Mouse (Mus musculus): ENCODE results near the gene Upf2.

The Upf2 gene

DNA sequence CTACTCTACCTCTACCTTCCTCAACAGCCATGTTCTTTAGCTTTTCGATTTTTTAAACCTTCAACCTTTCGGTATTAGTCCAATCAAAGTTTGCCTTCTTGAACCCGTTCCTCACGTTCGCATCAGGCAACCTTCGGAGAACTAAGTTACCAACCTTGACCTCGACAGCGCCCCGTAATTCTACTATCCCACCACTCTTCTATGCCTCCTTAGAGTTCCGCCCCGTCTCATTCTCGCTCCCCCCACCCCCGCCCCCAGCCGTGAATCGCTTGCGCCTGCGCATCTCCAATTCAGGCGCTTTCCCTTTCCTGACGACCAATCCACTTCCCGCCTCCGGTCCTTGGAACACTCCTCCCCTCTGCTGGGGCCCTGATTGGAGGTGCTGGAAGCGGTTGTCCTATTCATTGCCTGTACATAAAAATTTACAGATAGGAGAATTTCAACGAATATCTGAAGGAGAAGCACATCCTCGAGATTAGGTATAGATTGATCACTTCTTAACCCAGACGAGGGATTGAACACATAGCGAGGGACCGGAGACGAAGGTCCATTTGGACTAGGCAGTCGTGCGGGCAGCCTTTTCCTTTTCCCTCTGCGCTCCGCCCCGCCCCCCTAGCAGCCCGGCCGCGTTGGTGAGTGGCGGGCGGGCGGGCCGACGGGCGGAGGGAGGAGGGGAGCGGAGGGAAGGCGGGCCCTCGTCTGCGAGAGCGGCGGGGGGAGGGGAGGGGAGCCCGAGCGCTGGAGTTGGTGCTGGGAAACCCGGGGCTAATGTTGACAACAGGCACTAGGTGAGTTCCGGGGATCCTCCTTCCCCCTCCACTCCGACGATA, at the start of gene Upf2:
TSS of gene Upf2 (plus strand) at position 704 of the 830 bp plus-strand sequence.
- DNase-seq (ENCODE audit: low spot score): peak; percentile 96

DNA sequence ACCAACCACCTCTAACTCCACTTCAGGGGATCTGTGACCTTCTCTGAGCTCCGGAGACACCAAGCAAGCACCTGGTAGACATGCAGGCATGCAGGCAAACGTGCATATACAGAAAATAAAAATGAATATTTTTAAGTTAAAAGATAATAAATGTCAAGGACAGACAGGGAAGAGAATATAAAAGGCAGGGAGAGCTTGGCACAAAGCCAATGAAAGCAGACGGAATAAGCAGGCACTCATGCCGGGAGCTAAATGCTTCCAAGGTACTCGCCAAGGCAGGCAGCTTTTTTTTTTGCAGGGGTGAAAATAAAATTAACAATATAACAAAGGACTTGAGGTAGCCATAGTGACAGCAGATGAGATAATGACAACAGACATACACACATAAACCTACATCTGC, 45.2 kb upstream of the Upf2 start:
- DNase-seq (ENCODE audit: low spot score): no peak

DNA sequence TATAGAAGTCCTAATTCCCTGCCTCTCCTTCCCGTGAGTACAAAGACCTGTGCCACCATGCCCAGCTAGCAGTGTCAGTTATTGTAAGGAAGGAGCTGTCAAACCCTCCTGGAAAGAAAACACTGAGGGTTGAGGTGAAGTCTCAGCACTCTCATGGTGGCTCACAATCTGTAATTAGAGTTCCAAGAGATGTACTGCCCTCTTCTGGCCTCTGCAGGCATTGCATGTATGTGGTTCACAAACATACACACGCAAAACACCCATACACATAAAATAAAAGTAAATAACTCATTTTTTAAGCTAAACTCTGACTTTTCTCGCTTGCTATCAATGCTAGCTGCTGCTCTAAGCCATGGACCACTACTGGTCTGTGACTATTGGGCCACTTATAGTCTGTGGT, 44.6 kb upstream of the Upf2 start:
- peak; percentile 11 for DNase-seq (ENCODE audit: low spot score)

DNA sequence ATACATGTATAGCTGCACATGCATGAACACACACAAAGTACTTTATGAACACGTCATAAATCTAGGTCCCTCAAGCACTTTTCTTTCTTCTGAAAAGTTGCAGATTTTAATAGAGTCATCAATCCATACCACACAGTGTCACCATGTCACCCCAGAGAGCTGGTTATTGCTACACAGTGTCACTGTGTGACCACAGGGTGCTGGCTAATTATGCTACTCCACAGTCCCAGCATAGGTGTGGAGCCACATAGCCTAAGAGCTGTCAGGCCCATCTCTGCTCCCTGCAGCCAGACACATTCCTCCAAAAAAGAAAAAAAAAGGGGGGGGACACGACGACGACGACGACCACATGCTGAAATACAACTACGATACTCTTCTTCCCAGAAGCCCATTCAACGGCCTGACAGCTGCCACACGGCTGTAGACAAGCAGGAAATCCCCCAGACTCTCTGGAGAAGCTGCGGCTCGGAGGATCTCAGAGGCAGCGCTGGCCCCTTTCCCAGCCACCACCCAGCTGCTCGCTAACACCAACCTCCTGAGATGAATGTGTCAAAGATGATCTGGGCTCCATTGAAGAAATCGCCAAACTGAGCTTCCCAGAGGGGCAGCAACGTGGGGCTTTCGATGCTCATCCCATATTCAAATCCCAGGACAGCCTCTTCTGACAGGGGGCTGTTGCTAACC, 39.8 kb upstream of the Upf2 start:
- DNase-seq (ENCODE audit: low spot score): no peak

DNA sequence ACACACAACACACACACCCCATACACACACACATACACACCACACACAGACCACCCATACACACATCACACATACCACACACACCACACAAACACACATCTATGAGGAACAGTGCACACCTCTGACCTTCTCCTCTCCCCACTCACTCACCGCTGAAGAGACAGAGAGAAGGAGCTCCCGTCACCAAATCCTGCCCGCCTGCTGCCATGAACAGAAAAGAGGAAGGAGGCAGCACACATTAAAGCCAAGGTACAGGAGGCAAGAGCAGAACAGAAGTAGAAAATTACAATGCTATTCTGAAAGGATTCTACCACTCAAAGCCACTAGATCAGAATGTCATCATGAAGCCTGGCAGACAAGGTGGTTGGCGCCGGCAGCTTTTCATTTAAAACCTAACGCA, 28.4 kb upstream of the Upf2 start:
- DNase-seq (ENCODE audit: low spot score): no peak

DNA sequence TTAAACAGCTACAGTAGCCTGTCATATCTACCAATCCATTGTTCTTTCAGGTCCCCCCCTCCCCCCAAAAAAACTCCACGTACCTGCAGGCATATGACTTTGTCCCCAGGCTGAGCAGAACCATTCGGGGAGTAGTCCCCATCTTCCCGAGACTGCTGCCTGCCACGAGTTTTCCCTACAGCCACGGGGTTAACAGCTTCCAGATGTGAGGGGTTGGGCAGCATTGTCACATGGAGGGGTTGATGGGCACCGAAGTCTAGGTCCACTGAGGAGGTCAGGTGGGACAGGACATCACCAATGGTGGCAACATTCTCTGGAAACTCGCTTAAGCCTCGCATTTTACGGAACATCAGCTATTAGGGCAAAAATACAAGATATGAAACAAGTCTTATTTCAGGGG, 27.5 kb upstream of the Upf2 start:
- no peak for DNase-seq (ENCODE audit: low spot score)

DNA sequence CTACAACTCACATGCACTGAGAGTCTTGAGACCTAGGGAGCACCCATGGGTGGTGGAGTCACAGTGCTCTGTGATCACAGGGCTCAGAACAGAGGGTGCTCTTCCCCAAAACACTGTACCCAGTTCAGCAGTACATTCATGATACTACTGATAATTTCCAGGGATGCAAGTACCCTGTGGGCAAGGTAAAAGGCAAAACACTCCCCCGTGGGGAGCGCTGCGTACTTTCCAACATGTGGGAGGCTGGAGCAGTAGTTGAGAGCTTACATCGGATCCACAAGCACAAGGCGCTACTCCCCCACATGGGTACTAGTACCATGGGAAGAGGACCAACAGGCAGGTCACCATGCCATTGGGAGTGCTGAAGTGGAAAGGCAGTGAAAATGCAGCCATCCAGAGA, 23.8 kb upstream of the Upf2 start:
- no peak for DNase-seq (ENCODE audit: low spot score)

DNA sequence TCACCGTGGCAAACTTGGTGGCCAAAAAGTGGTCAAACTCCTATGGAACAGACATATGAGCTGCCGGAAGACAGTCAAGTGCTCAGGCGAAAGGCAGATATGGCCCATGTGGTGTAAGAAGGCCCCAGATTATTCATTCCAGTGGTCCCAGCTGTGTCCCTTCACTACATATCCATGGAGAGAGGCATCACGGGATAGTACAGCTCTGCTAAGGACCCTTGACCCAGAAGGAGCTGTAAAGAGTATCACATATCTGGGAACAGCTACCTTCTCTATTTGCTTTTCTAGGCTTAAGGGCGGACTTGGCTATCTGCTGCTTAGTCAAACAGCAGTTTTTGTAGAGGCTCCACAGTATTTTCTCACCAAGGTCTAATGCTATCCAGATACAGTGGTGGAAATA, 21.5 kb upstream of the Upf2 start:
- peak; percentile 64 for DNase-seq (ENCODE audit: low spot score)

DNA sequence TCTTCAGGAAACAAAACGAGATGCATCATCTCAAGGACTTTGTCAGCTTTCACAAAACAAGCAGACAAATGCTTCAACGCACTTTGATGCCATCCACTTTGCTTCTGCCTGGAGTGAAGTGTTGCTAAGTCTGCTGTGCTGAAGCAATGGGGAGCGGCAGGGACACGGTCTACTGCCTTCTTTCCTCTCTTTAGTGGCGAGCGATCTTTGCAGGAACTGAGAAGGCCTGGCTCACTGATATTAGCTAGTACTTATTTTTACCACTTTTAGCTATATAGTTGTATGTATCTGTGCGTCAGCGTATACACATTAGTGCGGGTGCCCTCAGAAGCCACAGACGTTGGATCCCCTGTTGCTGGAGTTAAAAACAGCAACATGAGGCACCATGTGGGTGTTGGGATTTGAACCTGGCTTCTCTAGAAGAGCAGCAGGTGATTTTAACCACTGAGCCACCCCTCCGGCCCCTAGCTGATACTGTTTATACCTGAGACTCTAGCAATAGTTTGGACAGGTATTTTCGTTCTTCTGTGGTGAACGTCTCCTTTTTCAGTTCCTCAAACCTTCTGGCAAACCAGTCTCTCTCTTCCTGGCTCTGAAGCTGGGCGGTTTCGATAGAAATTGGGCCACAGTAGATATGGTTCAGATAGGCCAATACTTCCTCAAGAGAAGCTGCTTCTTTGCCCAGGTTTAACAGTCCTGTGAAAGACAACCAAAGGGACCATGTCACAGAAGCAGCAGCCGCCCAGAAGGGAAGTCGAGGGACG, 20.8 kb upstream of the Upf2 start:
- DNase-seq (ENCODE audit: low spot score): no peak

DNA sequence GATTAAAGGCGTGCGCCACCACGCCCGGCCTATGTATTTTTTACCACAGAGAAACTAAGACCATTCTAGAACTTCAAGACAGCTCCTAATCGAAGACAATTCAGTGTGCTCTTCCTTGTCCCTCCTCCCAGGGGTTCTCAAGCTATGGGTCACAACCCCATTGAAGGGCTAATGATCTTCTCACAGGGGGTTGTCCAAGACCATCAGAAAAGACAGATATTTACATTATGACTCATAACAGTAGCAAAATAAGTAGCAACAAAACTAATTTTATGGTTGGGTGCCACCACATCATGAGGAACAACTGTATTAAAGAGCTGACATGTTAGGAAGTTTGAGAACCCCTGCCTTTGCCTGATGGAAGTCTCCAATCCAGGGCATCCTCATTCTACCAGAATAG, 19.3 kb upstream of the Upf2 start:
- no peak for DNase-seq (ENCODE audit: low spot score)

DNA sequence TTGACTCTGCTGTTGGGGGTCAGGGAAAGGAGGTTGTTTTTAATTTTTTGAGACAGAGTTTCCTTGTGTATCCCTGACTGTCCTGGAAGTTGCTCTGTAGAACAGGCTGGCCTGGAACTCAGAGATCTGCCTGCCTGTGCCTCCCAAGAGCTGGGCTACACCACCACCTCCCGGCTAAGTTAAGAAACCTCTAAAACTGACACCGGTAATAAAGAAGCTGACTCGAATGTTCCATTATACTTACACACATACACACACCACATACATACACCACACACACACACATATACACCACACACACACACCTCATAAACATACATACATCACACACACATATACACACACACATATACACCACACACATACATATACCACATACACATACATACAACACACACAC, 16.3 kb upstream of the Upf2 start:
- DNase-seq (ENCODE audit: low spot score): no peak

DNA sequence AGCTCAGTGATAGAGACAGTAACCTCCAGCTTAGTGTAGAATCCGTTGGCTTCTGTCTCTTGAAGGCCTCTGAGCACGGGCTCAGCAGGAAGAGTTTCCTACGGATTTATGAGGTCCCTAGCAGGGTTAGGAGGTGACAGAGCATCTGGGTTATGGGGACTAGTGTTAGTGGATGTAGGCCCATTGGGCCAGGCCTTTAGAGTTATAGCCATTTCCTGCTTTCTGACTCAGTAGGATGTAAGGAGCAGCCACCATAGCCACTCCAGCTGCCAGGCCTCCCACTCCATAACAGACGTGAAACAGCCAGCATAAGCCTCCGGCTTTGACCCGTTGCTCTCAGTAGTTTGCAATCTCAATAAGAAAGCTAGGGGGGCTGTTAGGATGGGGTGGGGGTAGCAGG, 15.2 kb upstream of the Upf2 start:
- no peak for DNase-seq (ENCODE audit: low spot score)

DNA sequence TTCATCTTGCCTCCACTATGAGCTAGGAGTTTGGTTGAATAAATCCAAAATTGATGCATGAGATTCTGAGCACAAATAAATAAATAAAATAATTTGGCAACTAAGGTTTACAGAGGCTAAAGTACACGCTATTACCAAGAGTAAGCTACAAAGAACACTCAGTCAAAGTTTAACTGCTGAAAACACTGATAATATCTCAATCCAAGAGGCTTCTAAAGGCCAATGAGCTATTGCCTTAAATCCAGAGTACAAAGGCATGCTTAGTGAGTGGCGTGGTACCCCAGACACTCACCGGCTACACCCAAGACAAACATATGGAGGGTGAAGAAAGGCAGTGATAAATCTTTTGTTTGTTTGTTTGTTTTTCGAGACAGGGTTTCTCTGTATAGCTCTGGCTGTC, 14.7 kb upstream of the Upf2 start:
- DNase-seq (ENCODE audit: low spot score): peak; percentile 35

DNA sequence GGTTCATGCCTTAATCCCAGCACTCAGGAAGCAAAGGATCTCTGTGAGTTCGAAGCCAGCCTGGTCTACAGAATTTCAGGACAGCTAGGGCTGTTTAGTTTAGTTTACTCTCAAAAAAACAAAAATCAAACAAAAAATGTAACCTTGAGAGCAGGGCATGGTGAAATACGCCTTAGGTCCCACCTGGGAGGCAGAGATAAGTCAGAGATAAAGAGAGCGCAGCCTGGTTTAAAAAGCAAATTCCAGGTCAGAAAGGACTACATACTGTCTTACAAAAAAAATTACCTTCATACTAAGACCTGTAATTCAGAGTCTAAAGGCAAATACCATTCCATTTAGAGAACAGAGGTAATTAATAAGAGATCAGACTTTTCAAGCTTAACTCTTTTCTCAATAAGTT, 11.9 kb upstream of the Upf2 start:
- DNase-seq (ENCODE audit: low spot score): no peak

DNA sequence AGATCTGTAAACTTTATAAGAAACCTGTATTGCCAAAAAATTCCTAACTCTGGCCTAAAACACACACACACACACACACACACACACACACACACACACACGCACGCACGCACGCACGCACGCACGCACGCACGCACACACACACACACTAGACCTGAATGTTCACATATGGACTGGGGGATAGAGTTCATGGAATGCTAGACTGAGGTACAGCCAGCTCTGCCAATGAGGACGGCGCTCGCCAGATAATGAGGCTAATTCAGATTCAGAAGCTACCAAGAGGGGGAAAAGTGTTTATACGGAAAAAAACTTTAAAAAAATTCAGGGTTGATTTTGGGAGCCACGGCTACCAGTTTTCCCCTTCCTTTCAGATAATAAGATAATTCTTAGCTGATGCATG, 11.4 kb upstream of the Upf2 start:
- DNase-seq (ENCODE audit: low spot score): no peak

DNA sequence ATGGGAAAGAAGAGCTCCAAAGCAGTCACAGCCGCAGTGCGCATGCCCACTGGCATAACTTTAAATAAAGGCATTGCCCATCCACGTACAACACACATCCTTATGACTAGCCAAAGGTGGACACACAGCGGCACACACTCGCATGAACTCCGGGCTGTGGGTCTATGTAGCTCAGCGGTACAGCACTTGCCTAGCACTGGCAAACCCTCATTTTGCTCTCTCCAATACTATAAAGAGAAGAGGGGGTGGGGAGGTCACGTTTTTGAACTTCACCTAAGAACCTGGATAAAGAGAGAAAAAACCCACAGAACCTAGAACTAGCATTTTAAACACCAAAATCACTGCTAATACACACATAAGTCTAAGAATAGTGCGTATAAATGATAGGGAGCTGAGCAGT, 10.3 kb upstream of the Upf2 start:
- no peak for DNase-seq (ENCODE audit: low spot score)

DNA sequence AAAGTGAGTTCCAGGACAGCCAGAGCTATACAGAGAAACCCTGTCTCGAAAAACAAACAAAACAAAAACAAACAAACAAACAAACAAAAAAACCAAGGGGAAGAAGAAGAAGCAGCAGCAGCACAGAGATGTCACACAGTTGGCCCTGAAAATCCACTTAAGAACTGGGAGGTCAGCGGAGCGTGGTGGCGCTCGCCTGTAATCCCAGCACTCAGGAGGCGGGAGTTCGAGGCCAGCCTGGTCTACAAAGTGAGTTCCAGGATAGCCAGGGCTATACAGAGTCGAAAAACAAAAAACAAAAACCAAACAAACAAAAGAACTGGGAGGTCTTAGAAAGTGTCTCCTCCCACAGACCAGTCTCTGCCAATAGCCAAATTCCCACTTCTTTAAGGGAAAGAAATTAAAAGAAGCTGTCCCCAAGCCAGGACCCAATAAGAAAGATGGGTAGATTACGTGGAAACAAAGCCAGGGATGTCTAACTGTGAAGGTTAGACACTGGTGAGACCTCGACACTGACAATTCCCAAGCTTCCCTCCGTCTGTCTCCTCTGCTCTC, 9.3 kb upstream of the Upf2 start:
- DNase-seq (ENCODE audit: low spot score): no peak

DNA sequence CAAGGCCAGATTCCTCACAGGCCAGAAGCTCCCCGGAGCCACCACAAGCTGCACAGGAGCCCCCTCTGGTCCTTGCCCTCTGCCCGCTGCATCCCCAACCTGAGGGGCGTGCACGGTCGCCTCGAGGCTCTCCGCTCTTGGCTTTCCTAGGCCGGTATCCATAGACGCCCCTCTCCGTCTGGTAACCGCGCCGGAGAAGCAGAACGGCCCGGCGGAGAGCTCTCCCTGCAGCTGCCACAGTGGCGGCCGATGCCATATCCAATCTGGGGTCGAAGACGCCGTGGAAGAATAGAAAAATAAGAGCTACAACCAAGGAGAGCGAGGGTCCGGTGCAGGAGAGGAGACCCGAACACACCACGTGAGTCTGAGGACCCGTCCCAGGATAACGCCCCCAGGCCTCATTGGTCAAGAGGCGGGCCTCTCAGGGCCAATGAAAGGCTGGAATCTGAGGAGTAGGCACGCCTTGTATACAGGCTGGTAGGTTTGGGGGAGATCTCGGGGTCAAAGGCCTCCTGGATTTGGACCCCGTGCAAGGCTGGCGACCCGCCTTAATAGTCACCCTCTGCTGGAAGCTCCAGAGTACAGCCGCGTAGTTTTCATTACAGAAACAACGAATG, 8.7 kb upstream of the Upf2 start, which contains the start of gene Dhtkd1:
TSS of gene Dhtkd1 (minus strand) at position 377 of the 617 bp plus-strand sequence.
- DNase-seq (ENCODE audit: low spot score): peak; percentile 84

DNA sequence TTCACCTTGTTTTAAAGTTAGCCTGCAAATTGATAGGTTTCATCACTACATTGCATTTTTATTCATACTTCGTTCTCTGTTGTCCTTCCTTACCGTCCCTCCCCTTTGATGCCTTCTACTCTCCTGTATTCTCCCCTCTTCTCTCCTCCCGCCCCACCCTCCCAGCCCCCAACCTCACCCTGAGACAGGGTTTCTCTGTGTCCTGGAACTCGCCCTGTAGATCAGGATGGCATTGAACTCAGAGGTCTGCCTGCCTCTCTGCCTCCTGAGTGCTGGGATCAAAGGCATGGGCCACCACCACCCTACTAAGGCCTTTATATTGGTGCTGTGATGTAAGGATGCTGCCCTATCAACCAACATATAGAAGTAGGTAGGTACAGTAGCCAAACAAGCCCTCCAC, 8.2 kb upstream of the Upf2 start:
- DNase-seq (ENCODE audit: low spot score): no peak

DNA sequence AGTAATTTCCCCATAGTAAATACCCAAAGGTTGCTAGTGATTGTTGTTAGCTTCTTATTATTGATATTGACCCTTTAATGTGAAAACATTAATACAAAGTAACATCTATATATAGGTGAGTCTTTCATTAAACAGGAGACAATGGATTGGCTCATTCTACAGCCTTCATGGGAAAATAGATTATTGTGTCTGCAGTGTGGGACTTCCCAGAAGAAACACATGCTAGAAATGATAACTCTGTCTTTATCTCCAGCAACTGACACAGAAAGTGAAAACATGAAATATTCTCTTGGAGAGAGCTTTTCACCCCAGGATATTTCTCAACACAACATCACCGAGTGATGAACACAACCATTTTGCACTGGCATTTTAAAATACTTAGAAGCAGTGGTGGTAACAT, 5.6 kb upstream of the Upf2 start:
- no peak for DNase-seq (ENCODE audit: low spot score)

DNA sequence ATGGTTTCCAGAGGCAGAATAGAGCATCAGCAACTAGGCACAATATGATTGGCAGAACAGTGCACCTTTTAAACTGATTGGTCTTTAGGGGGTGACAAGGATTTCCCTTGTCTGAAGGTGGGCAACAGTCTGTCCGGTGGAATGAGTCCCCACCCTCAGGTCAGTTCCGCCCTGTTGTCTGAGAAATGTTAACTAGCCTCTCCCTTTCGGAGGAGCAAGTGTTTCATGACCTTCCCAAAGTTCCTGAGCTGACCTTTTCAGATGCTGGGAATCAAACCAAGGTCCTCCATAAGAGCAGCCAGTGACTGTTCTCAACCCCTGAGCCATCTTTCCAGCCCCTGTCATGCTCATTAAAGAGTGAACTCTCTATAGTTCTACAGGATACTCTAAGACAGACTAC, 4.4 kb upstream of the Upf2 start:
- DNase-seq (ENCODE audit: low spot score): no peak

DNA sequence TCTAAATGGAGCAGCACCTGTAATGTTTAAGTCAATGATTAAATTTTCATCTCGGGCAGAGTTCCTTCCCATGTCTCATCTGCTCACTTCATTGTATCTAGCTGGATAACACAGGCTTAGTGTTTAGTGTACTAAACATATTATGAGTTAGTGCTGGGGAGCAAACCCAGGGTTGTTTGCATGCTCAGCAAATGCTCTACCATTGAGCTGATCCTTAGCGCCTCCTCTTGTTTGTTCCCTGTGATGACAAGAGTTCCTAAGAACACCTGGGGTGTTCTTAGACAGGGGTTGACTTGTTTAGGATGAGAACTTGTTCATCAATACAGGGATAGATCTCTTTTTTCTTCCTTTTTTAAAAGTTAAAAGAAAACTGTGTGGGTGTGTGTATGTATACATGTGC, 2.3 kb upstream of the Upf2 start:
- DNase-seq (ENCODE audit: low spot score): no peak

Data from yolk sac, embryonic 10.5 days (tissue).